Mouse (Mus musculus) gastrocnemius, postnatal 36 days (tissue): ENCODE measurements around the gene Ppp1r3e. TPM values are rescaled to one million over a fixed set of nuclear protein-coding genes. Genes with fewer than 3 reads are reported as not detected.

Experiments
- DNase-seq, 2 experiments: peaks; one replicate each; pipeline ENCODE4 v3.0.0; 2022
- intact Hi-C: fragments of 180-260 bp; cut with DNase I; formaldehyde crosslinking; loops from one replicate; pipeline ENCODE4 v1.15.1; 2025
- long read RNA-seq, 2 experiments: library from polyadenylated mRNA; stranded (forward); transcript quantifications; one replicate each; pipeline ENCODE4 v2.0.0; 2021
- total RNA-seq, 2 experiments: library from RNA; stranded (reverse); gene quantifications; 2 replicates each; pipeline ENCODE4 v1.2.3; 2021

Gene Ppp1r3e
- 1 to 10 TPM; 2.9 to 3.0 TPM for total RNA-seq
- long read RNA-seq, experiment 1, partial matches to known transcripts = 0 of 5 reads
- long read RNA-seq, experiment 1, other reads (novel, unspliced or antisense) = 2 of 5 reads
- long read RNA-seq, experiment 2, partial matches to known transcripts = 0 of 1 reads
- long read RNA-seq, experiment 2, other reads (novel, unspliced or antisense) = 0 of 1 reads

GRCm38 (mm10) chr14:54877048-54877715 lies at the start of gene Ppp1r3e:
Gene Ppp1r3e (minus strand): TSS chr14:54877550.
- peak; percentile 53 to 66 for DNase-seq
- intact Hi-C loops = no loop called here

GRCm38 (mm10) chr14:54926401-54927158 lies 49.2 kb upstream of the Ppp1r3e start:
- intact Hi-C loops = no loop called here
- DNase-seq = peak; percentile 25 to 62

- intact Hi-C loops = no loop called here
- DNase-seq = peak; percentile 49 to 65
Observed at GRCm38 (mm10) chr14:54925349-54926342, 48.3 kb upstream of the Ppp1r3e start, which contains the start of gene Efs. Gene Efs (minus strand): TSS chr14:54926126.

- peak; percentile 60 to 62 for DNase-seq
- intact Hi-C loops = no loop called here
Observed at GRCm38 (mm10) chr14:54924641-54925348, 47.4 kb upstream of the Ppp1r3e start.

GRCm38 (mm10) chr14:54920076-54920685 lies 42.8 kb upstream of the Ppp1r3e start:
- intact Hi-C loops = no loop called here
- DNase-seq = no peak

- intact Hi-C loops = no loop called here
- DNase-seq = no peak
Observed at GRCm38 (mm10) chr14:54913343-54913742, 36.0 kb upstream of the Ppp1r3e start.

- DNase-seq = peak; percentile 41 to 54
- intact Hi-C loops = no loop called here
Observed at GRCm38 (mm10) chr14:54912886-54913285, 35.5 kb upstream of the Ppp1r3e start, which contains the start of gene Slc22a17. Gene Slc22a17 (minus strand): TSS chr14:54913132.

- intact Hi-C loops = no loop called here
- DNase-seq = no peak
Observed at GRCm38 (mm10) chr14:54912109-54912850, 34.9 kb upstream of the Ppp1r3e start.

- DNase-seq = no peak
- intact Hi-C loops = no loop called here
Observed at GRCm38 (mm10) chr14:54908682-54909081, 31.3 kb upstream of the Ppp1r3e start.

GRCm38 (mm10) chr14:54903641-54904040 lies 26.3 kb upstream of the Ppp1r3e start:
- DNase-seq = no peak
- intact Hi-C loops = no loop called here

- intact Hi-C loops = loop anchor here (1.0 to 2.0 kb wide), 2 partner anchors 39 to 114 kb away; partner anchors contain the start of gene Ngdn
- peak in 1 of 2 experiments; percentile 58 for DNase-seq
Observed at GRCm38 (mm10) chr14:54900383-54900782, 23.0 kb upstream of the Ppp1r3e start.

- no peak for DNase-seq
- intact Hi-C loops = no loop called here
Observed at GRCm38 (mm10) chr14:54897445-54897844, 20.1 kb upstream of the Ppp1r3e start.

- intact Hi-C loops = loop anchor here (5.0 kb wide), 1 partner anchor 198 kb away; the partner anchor contains the start of genes Thtpa and Zfhx2
- peak in 1 of 2 experiments; percentile 58 for DNase-seq
Observed at GRCm38 (mm10) chr14:54894296-54895151, 17.2 kb upstream of the Ppp1r3e start.

GRCm38 (mm10) chr14:54893651-54894181 lies 16.4 kb upstream of the Ppp1r3e start:
- intact Hi-C loops = loop anchor here (5.0 kb wide), 1 partner anchor 199 kb away; the partner anchor contains the start of genes Thtpa and Zfhx2
- peak; percentile 95 to 96 for DNase-seq

- intact Hi-C loops = loop anchor here (5.0 kb wide), 1 partner anchor 200 kb away; the partner anchor contains the start of genes Thtpa and Zfhx2
- no peak for DNase-seq
Observed at GRCm38 (mm10) chr14:54892200-54892599, 14.8 kb upstream of the Ppp1r3e start, which contains the start of gene Pabpn1. Gene Pabpn1 (plus strand): TSS chr14:54892500.

GRCm38 (mm10) chr14:54885309-54885708 lies 8.0 kb upstream of the Ppp1r3e start:
- intact Hi-C loops = no loop called here
- DNase-seq = no peak
